Mouse (Mus musculus) gastrocnemius, adult 2 months (tissue): ENCODE data around the gene Ppm1f. TPM values are rescaled to one million over a fixed set of nuclear protein-coding genes. Genes with fewer than 3 reads are reported as not detected.
"Not testable (repeated sequence)": the region's sequence is repeated elsewhere in the genome, so short reads cannot be mapped to it uniquely, and the experiment has no call there.

ENCODE experiments used
- DNase-seq: peaks from one replicate; pipeline ENCODE4 v3.0.0; 2022
- H3K27ac ChIP-seq: fragments of 200-600 bp; 2 replicates; pipeline ENCODE4 v1.8.1; 2022; ENCODE audit warnings: mild to moderate bottlenecking
- H3K4me3 ChIP-seq: fragments of 200-600 bp; 2 replicates; pipeline ENCODE4 v1.8.1; 2022; ENCODE audit warnings: mild to moderate bottlenecking, moderate library complexity
- CTCF ChIP-seq: fragments of 200-600 bp; IDR thresholded peaks from 2 replicates; pipeline ENCODE4 v1.8.1; 2022; ENCODE audit warnings: antibody characterized with exemption, mild to moderate bottlenecking, moderate library complexity
- intact Hi-C: fragments of 180-260 bp; cut with DNase I; formaldehyde crosslinking; loops from one replicate; pipeline ENCODE4 v1.15.1; 2025
- total RNA-seq, 2 experiments: library from RNA; stranded (reverse); gene quantifications; 2 replicates each; pipeline ENCODE4 v1.2.3; 2021

Ppm1f gene
- total RNA-seq, 2 experiments from 2014 or later = 8.6 to 15.3 TPM

GRCm38 (mm10) chr16:16921021-16921435 is 24.8 kb downstream of the Ppm1f start:
- no peak overlapping the region for H3K27ac ChIP-seq
- H3K4me3 ChIP-seq = no peak overlapping the region
- intact Hi-C loops = loop anchor here (10.0 kb wide), 1 partner anchor 144 kb away; the partner anchor contains the start of gene Ypel1
- DNase-seq = peak; percentile 60
- TF ChIP-seq CTCF = peak; percentile 59

GRCm38 (mm10) chr16:16924481-16924880 is 28.2 kb downstream of the Ppm1f start:
- TF ChIP-seq CTCF = no peak
- no peak overlapping the region for H3K27ac ChIP-seq
- intact Hi-C loops = loop anchor here (10.0 kb wide), 1 partner anchor 140 kb away; the partner anchor contains the start of gene Ypel1
- DNase-seq = no peak
- H3K4me3 ChIP-seq = no peak overlapping the region

GRCm38 (mm10) chr16:16926536-16926935 is 30.3 kb downstream of the Ppm1f start:
- intact Hi-C loops = loop anchor here (10.0 kb wide), 1 partner anchor 138 kb away; the partner anchor contains the start of gene Ypel1
- H3K4me3 ChIP-seq = no peak overlapping the region
- no peak for TF ChIP-seq CTCF
- H3K27ac ChIP-seq = no peak overlapping the region
- no peak for DNase-seq

- intact Hi-C loops = loop anchor here (10.0 kb wide), 1 partner anchor 136 kb away; the partner anchor contains the start of gene Ypel1
- H3K4me3 ChIP-seq, H3K27ac ChIP-seq, DNase-seq: not testable (repeated sequence)
These were observed 32.6 kb downstream of the Ppm1f start for GRCm38 (mm10) chr16:16928908-16929307.

GRCm38 (mm10) chr16:16930326-16930725 is 34.1 kb downstream of the Ppm1f start:
- no peak for TF ChIP-seq CTCF
- H3K27ac ChIP-seq = no peak overlapping the region
- no peak for DNase-seq
- no peak overlapping the region for H3K4me3 ChIP-seq
- intact Hi-C loops = no loop called here

- Histone ChIP-seq H3K27ac (no peak overlapping the region), H3K4me3 (no peak overlapping the region)
- intact Hi-C loops = no loop called here
- DNase-seq = no peak
- TF ChIP-seq CTCF = no peak
These were observed 34.6 kb downstream of the Ppm1f start for GRCm38 (mm10) chr16:16930810-16931296.

GRCm38 (mm10) chr16:16939543-16939942 is 43.3 kb downstream of the Ppm1f start:
- TF ChIP-seq CTCF = no peak
- Histone ChIP-seq H3K4me3 (no peak overlapping the region), H3K27ac (no peak overlapping the region)
- no peak for DNase-seq
- intact Hi-C loops = no loop called here

DNA sequence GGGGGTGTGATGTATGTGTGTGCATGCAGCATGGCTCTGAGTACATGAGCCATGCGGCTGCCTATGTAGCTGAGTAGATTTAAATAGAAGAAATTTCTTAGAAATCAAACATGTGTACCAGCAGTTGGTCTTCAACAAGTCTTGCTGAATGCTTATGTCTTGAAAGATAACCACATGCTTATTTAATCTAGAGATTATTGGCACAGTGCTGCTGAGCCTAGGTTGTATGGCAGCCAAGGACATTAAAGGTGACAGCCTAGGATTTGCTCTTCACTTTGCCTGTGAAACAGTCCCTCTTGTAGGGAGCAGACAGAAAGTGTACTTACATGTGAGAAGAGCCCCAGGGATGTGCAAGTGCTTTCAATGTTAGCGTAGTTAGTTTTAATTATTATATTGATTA is 44.8 kb downstream of the Ppm1f start:
- no peak for DNase-seq
- TF ChIP-seq CTCF = no peak
- Histone ChIP-seq H3K4me3 (no peak overlapping the region), H3K27ac (no peak overlapping the region)
- intact Hi-C loops = no loop called here

DNA sequence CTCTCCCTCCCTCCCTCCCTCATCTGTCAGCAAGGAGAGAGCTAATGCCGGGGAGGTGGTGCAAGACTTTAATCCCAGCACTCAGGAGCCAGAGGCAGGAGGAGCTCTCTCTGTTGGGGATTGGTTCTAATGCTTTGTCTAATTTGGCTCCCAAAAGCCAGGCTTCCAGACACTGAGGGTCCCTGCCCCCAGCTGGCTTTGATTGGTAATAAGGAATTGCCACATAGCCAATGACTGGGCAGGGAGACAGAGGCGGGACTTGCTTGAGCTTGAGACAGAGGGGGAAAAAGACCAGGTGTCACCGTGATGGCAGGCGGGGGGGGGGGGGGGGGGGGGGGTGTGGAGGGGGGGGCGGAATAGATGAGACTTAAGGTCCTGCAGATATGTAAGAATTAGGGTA is 62.3 kb downstream of the Ppm1f start:
- H3K27ac ChIP-seq = no peak overlapping the region
- no peak for DNase-seq
- intact Hi-C loops = no loop called here
- no peak for TF ChIP-seq CTCF
- no peak overlapping the region for H3K4me3 ChIP-seq

DNA sequence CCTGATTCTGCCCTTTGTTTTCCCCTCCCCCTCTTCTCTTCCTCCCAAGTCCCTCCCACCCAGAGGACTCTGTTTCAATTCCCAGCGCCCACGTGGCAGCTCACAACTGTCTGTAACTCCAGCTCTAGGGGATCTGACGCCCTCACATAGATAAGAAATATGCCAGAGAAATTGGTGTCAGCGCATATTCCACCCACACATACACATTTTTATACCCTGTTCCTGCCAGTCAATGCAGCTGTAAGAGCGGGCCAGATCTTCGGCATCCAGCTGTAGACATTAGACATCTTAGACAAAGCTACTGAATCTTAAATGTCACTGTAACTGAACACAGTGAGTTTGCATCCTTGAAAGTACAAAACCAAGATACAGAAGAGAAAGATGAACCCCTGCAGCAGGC is 63.6 kb downstream of the Ppm1f start:
- DNase-seq = no peak
- no peak overlapping the region for H3K4me3 ChIP-seq
- no peak overlapping the region for H3K27ac ChIP-seq
- TF ChIP-seq CTCF = no peak
- intact Hi-C loops = no loop called here

DNA sequence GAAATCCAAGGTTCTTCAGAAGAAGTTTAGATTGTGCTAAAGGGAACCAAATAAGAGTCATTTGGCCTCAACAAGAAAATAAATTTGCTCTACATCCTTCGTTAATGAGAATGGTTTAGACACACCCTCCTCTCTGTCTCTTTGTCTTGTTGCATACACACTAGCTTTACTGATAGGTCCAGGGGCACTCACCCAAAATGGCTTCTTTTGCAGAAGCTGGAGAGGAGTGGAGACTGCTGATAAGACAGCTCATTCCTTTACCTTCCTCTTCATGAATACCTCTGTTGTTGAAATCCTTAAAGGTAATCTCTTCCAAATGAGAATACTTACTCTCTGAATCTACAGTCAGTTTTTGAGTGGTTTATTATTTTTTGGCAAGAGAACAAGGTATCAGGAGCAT is 68.9 kb downstream of the Ppm1f start:
- Histone ChIP-seq H3K27ac (no peak overlapping the region), H3K4me3 (no peak overlapping the region)
- TF ChIP-seq CTCF = no peak
- no peak for DNase-seq
- intact Hi-C loops = no loop called here

DNA sequence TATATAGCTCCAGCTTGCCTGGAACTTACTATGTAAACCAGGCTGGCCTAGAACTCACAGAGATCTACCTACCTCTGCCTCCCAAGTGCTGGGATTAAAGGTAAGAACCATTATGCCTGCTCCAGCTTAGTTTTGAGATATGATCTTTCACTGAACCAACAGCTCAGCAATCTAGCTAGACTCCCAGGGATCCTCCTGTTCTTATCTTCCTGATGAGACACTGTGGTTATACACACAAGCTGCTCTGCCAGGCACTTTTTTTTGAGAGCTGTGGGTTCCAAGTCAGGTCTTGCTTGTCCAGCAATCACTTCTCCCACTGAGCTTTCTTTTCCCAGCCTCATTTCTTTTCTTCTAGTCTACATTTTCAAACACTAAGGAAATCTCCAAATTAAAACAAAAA is 70.0 kb downstream of the Ppm1f start:
- intact Hi-C loops = no loop called here
- no peak overlapping the region for H3K27ac ChIP-seq
- TF ChIP-seq CTCF = no peak
- H3K4me3 ChIP-seq = no peak overlapping the region
- DNase-seq = no peak

Other genes starting within 250 kb of the Ppm1f start
- not detected for gene Olfr19, start 220.1 kb upstream of the Ppm1f start, total RNA-seq
- gene Spag6l, start 67.0 kb upstream of the Ppm1f start, total RNA-seq = not detected
- gene Igll1, start 32.5 kb upstream of the Ppm1f start, total RNA-seq = not detected
- gene Top3b, start 25.7 kb upstream of the Ppm1f start, total RNA-seq = 10 to 100 TPM; 19.9 to 22.5 TPM
- under 1 TPM in 1 of 2 experiments, not detected in 1; 0.42 TPM for gene Vpreb1, start 25.6 kb upstream of the Ppm1f start, total RNA-seq
- 100 to 1,000 TPM in 1 of 2 experiments, 10 to 100 TPM in 1; 92.3 to 112 TPM for gene Mapk1, start 86.9 kb downstream of the Ppm1f start, total RNA-seq
- gene Ypel1, start 173.2 kb downstream of the Ppm1f start, total RNA-seq = 1 to 10 TPM in 1 of 2 experiments, under 1 TPM in 1; 0.43 to 1.5 TPM
- 10 to 100 TPM; 27.6 to 31.4 TPM for gene Ppil2, start 214.8 kb downstream of the Ppm1f start, total RNA-seq
- gene 2610318N02Rik, start 228.7 kb downstream of the Ppm1f start, total RNA-seq = not detected
- 1 to 10 TPM; 4.3 to 8.0 TPM for gene Sdf2l1, start 235.9 kb downstream of the Ppm1f start, total RNA-seq
- gene Ydjc, start 248.2 kb downstream of the Ppm1f start, total RNA-seq = under 1 TPM in 1 of 2 experiments, not detected in 1; 0.31 TPM